ENCODE assay signal across 13 mouse cellular contexts in the genomic region with DNA sequence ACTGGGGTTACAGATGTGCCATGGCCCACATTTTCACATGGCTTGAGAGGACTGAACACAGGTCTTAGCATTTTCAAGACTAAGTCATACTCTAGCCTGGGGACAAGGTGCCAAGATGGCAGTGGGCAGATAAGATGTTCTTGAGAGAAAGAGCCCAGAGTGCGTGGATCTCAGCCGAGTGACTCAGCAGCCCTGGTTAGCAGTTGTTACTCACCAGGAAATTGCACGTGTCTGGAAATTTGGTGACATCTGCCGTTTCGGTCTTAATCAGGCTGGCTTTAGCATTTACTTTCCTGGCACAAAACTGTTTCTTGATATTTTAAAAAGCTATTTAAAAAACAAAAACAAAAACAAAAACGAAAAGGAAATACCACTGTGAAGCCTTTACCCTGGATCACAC. TPM values are rescaled to one million over a fixed set of nuclear protein-coding genes. Genes with fewer than 3 reads are reported as not detected.
DNase-seq lines count a peak whose midpoint lies in the region; ATAC-seq lines count a peak whose summit lies in the region.
"Had no signal": no experiment of that assay in that cellular context is flagged by ENCODE, and none has a peak within 500 bp of the region (broad histone marks: within the 10 kb centered on the region; RNA-seq: fewer than 3 reads in every experiment).

No protein-coding gene starts in this region.

- DNase-seq in cerebellum, postnatal 10 days: peak; percentile 21 to 31
- DNase-seq in cerebellum, postnatal 14 days: no peak
- DNase-seq in 416B (ENCODE audit: low read depth): peak; percentile 37
- DNase-seq in lung, postnatal 4 days: no peak
- no peak for DNase-seq in T-cell, adult 2 months (ENCODE audit: low spot score)
- no peak for DNase-seq in gastrocnemius, adult 8-10 months (ENCODE audit: low spot score in 2 of 2)
- DNase-seq: heart, adult 2 months; heart, postnatal 4 days; kidney, adult 18-20 months; thymus, postnatal 4 days had no signal

- peak; percentile 88 for ATAC-seq in common myeloid progenitor, adult 5-6 weeks (replicated peaks; ENCODE audit: low read depth, poor library complexity, severe bottlenecking)
- ATAC-seq in megakaryocyte, adult 5-6 weeks (ENCODE audit: poor library complexity, severe bottlenecking): peak; percentile 80
- ATAC-seq: midbrain, embryonic 16.5 days had no signal

RNA-seq across cellular contexts. Expression of a gene that starts 47.5 kb away (rescaled TPM):
- not detected in 2 replicates for total RNA-seq in common myeloid progenitor, adult 5-6 weeks (2017)
- not detected in 2 replicates for total RNA-seq in megakaryocyte, adult 5-6 weeks (2015)
- total RNA-seq in megakaryocyte, adult 5-6 weeks (2017): not detected in 2 replicates
- under 1 TPM in 1 of 4 experiments, not detected in 3; 0.86 TPM for total RNA-seq in gastrocnemius, adult 8-10 months (2022)
- total RNA-seq: heart, adult 2 months; heart, postnatal 4 days had no signal

Comparison
In these comparisons a context has a peak if more than half of its experiments do, and no peak if none do; other contexts are left out.
1. DNase-seq: peak in cerebellum, postnatal 10 days (2 of 2) and 416B (single experiment); none in cerebellum, postnatal 14 days (0 of 2), lung, postnatal 4 days (0 of 2), T-cell, adult 2 months (single experiment) and gastrocnemius, adult 8-10 months (0 of 2).